Mouse (Mus musculus) liver, embryonic 11.5 days (tissue): ENCODE measurements around the gene Syngr2. TPM values are rescaled to one million over a fixed set of nuclear protein-coding genes. Genes with fewer than 3 reads are reported as not detected.
"Not testable (repeated sequence)": the region's sequence is repeated elsewhere in the genome, so short reads cannot be mapped to it uniquely, and the experiment has no call there.

Experiments
- ATAC-seq: fragments of 200-750 bp; cut with Nextera tagmentation; replicated peaks from 2 replicates; pipeline ENCODE4 v1.8.0; 2017; ENCODE audit warnings: moderate number of reproducible peaks, mild to moderate bottlenecking, moderate TSS enrichment, moderate library complexity; ENCODE audit not compliant: low FRiP score
- DNase-seq: peaks from one replicate; pipeline ENCODE4 v3.0.0-alpha.2; 2017; ENCODE audit warnings: low spot score
- H3K27ac ChIP-seq: fragments of 300-500 bp; sonication (generic); 2 replicates; pipeline ENCODE4 v1.5.1; 2014; ENCODE audit warnings: mild to moderate bottlenecking, low read depth, low read length, control low read depth
- H3K27me3 ChIP-seq: fragments of 300-500 bp; sonication (generic); replicated peaks from 2 replicates; pipeline ENCODE4 v1.6.1; 2014; ENCODE audit warnings: low read length, mixed read lengths; ENCODE audit not compliant: control insufficient read depth, insufficient read depth
- H3K36me3 ChIP-seq: fragments of 300-500 bp; sonication (generic); 2 replicates; pipeline ENCODE4 v1.6.1; 2014; ENCODE audit warnings: mild to moderate bottlenecking, low read length, moderate library complexity, mixed read lengths; ENCODE audit not compliant: control insufficient read depth, insufficient read depth
- H3K4me1 ChIP-seq: fragments of 300-500 bp; sonication (generic); replicated peaks from 2 replicates; pipeline ENCODE4 v1.6.1; 2014; ENCODE audit warnings: low read length, mixed read lengths; ENCODE audit not compliant: control insufficient read depth, insufficient read depth
- H3K4me2 ChIP-seq: fragments of 300-500 bp; sonication (generic); 2 replicates; pipeline ENCODE4 v1.6.1; 2014; ENCODE audit warnings: mild to moderate bottlenecking, control low read depth, moderate library complexity
- H3K4me3 ChIP-seq: fragments of 300-500 bp; sonication (generic); 2 replicates; pipeline ENCODE4 v1.5.1; 2014; ENCODE audit warnings: low read depth, low read length, control low read depth
- H3K9ac ChIP-seq: fragments of 300-500 bp; sonication (generic); 2 replicates; pipeline ENCODE4 v1.6.1; 2014; ENCODE audit warnings: low read depth, low read length, control low read depth
- H3K9me3 ChIP-seq: fragments of 300-500 bp; sonication (generic); 2 replicates; pipeline ENCODE4 v1.6.1; 2016; ENCODE audit warnings: low read length, inconsistent platforms, mixed read lengths; ENCODE audit not compliant: control insufficient read depth
- WGBS: fragments of 180-500 bp; shearing (Covaris S2); extraction: QIAGEN DNeasy Blood & Tissue Kit; methylation state at CpG from one replicate; pipeline ENCODE4 v1.1.7; 2014; 5-methylcytosine and 5-hydroxymethylcytosine counted together
- polyA plus RNA-seq: library from polyadenylated mRNA; unstranded; fragments of >200 nt; fragmentation: Nextera tagmentation; extraction: Ambion mirVana; gene quantifications from 2 replicates; pipeline ENCODE4 v1.2.1, GENCODE M21; 2014

Syngr2 gene
- polyA plus RNA-seq, 1 experiment from 2014 or later = 92.1 TPM

- 13% methylated on average over 9 of the region's 9 CpGs for WGBS
- no peak overlapping the region for H3K4me3 ChIP-seq
- ATAC-seq = peak; percentile 53
- H3K9ac ChIP-seq = no peak overlapping the region
- no peaks in the 10 kb centered on the region for H3K9me3 ChIP-seq
- peak overlapping the region; percentile 87 for H3K27ac ChIP-seq
- peak overlapping the region; percentile 46 for H3K4me2 ChIP-seq
- peaks cover 64% of the 10 kb centered on the region for H3K4me1 ChIP-seq
- H3K27me3 ChIP-seq = no peaks in the 10 kb centered on the region
- DNase-seq = peak; percentile 59
- H3K36me3 ChIP-seq = no peaks in the 10 kb centered on the region
These were observed 19.6 kb downstream of the Syngr2 start for GRCm38 (mm10) chr11:117828888-117829604.

- Histone ChIP-seq H3K4me2 (peak overlapping the region; percentile 18), H3K27ac (peak overlapping the region; percentile 87), H3K4me3 (no peak overlapping the region), H3K9me3 (no peaks in the 10 kb centered on the region), H3K27me3 (no peaks in the 10 kb centered on the region), H3K4me1 (peaks cover 61% of the 10 kb centered on the region), H3K9ac (no peak overlapping the region), H3K36me3 (no peaks in the 10 kb centered on the region)
- DNase-seq = no peak
- WGBS = 63% methylated on average over 2 of the region's 2 CpGs
- ATAC-seq = no peak
These were observed 20.3 kb downstream of the Syngr2 start for GRCm38 (mm10) chr11:117829671-117830215.

GRCm38 (mm10) chr11:117830401-117830800 lies 20.9 kb downstream of the Syngr2 start:
- no peak for ATAC-seq
- WGBS = 66% methylated on average over 9 of the region's 9 CpGs

GRCm38 (mm10) chr11:117832086-117832969 lies 22.9 kb downstream of the Syngr2 start:
- ATAC-seq (peak; percentile 78), DNase-seq (peak; percentile 88)
- 14% methylated on average over 28 of the region's 28 CpGs for WGBS
- Histone ChIP-seq H3K27ac (peak overlapping the region; percentile 35; the same call in 1 of the 2 replicates), H3K27me3 (no peaks in the 10 kb centered on the region), H3K36me3 (no peaks in the 10 kb centered on the region), H3K9ac (peak overlapping the region; percentile 44), H3K4me2 (peak overlapping the region; percentile 67), H3K9me3 (no peaks in the 10 kb centered on the region), H3K4me1 (peaks cover 58% of the 10 kb centered on the region), H3K4me3 (peak overlapping the region; percentile 42)

More at GRCm38 (mm10) chr11:117830401-117830800, 20.9 kb downstream of the Syngr2 start:
- no peaks in the 10 kb centered on the region for H3K27me3 ChIP-seq
- no peak overlapping the region for H3K4me3 ChIP-seq
- no peak overlapping the region for H3K4me2 ChIP-seq
- no peaks in the 10 kb centered on the region for H3K36me3 ChIP-seq
- peaks cover 63% of the 10 kb centered on the region for H3K4me1 ChIP-seq
- no peak overlapping the region for H3K9ac ChIP-seq
- H3K9me3 ChIP-seq = no peaks in the 10 kb centered on the region
- no peak for DNase-seq
- H3K27ac ChIP-seq = peak overlapping the region; percentile 87; the same call in 1 of the 2 replicates

GRCm38 (mm10) chr11:117833509-117833908 lies 24.0 kb downstream of the Syngr2 start:
- H3K9me3 ChIP-seq, H3K27me3 ChIP-seq, H3K9ac ChIP-seq, ATAC-seq, DNase-seq, H3K27ac ChIP-seq, H3K36me3 ChIP-seq, H3K4me3 ChIP-seq, H3K4me2 ChIP-seq: not testable (repeated sequence)
- 86% methylated on average over 4 of the region's 6 CpGs for WGBS
- peaks cover 55% of the 10 kb centered on the region for H3K4me1 ChIP-seq

GRCm38 (mm10) chr11:117834086-117834485 lies 24.6 kb downstream of the Syngr2 start:
- H3K9ac ChIP-seq = no peak overlapping the region
- peaks cover 54% of the 10 kb centered on the region for H3K4me1 ChIP-seq
- no peak overlapping the region for H3K4me2 ChIP-seq
- no peak overlapping the region for H3K27ac ChIP-seq
- H3K9me3 ChIP-seq = no peaks in the 10 kb centered on the region
- DNase-seq (no peak), ATAC-seq (no peak)
- H3K4me3 ChIP-seq = no peak overlapping the region
- no peaks in the 10 kb centered on the region for H3K27me3 ChIP-seq
- WGBS = 81% methylated on average over 8 of the region's 8 CpGs
- H3K36me3 ChIP-seq = no peaks in the 10 kb centered on the region

- WGBS = 21% methylated on average over 13 of the region's 13 CpGs
- DNase-seq (no peak), ATAC-seq (no peak)
- Histone ChIP-seq H3K4me2 (peak overlapping the region; percentile 52), H3K27ac (no peak overlapping the region), H3K36me3 (no peaks in the 10 kb centered on the region), H3K4me3 (no peak overlapping the region), H3K9ac (no peak overlapping the region), H3K27me3 (no peaks in the 10 kb centered on the region), H3K9me3 (no peaks in the 10 kb centered on the region), H3K4me1 (peaks cover 46% of the 10 kb centered on the region)
These were observed 26.8 kb downstream of the Syngr2 start for GRCm38 (mm10) chr11:117836306-117836705.

GRCm38 (mm10) chr11:117838572-117838971 lies 29.1 kb downstream of the Syngr2 start:
- Histone ChIP-seq H3K4me2 (peak overlapping the region; percentile 50), H3K9me3 (no peaks in the 10 kb centered on the region), H3K9ac (peak overlapping the region; percentile 23; the same call in 1 of the 2 replicates), H3K4me3 (0 out of 2 replicates have a peak overlapping the region, but pooled peaks have one; percentile 4), H3K4me1 (peaks cover 38% of the 10 kb centered on the region), H3K27ac (peak overlapping the region; percentile 91), H3K27me3 (no peaks in the 10 kb centered on the region), H3K36me3 (no peaks in the 10 kb centered on the region)
- ATAC-seq = peak; percentile 97
- peak; percentile 58 for DNase-seq
- WGBS = 51% methylated on average over 2 of the region's 2 CpGs
